Mouse (Mus musculus): ENCODE measurements around the gene Pelp1. TPM values are rescaled to one million over a fixed set of nuclear protein-coding genes. Genes with fewer than 3 reads are reported as not detected.
A peak's percentile ranks its signal among the peaks of the same experiment; 100 is the strongest.

Pelp1 gene
- polyA plus RNA-seq, 1 experiment: 74.1 TPM

DNA sequence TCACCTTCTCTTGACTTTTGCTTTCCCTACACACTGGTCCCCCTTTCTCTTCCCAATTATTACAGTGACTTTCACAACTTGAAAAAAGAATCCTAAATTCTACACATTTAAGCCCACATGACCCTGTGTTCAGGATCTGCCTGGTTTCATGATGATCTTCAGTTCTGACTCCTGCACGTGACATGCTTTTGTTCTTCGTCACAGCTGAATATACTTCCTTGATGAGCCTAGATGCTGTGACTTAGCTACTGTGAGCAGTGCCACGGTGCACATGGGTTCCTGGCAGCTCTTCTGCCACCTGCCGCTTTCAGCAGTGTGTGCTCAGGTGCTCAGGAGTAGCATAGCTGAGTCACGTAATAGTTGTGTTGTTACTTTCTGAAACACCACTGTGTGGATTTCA, 2.8 kb upstream of the Pelp1 start:
- H3K27me3 ChIP-seq (ENCODE audit: control insufficient read depth, insufficient read depth, low read length, poor library complexity, severe bottlenecking): no peaks in the 10 kb centered on the region
- H3K4me1 ChIP-seq (ENCODE audit: control insufficient read depth, insufficient read depth, low read length): peaks cover 2% of the 10 kb centered on the region
- H3K9me3 ChIP-seq (replicated peaks; ENCODE audit: control insufficient read depth, insufficient read depth, low read length, poor library complexity, severe bottlenecking): no peaks in the 10 kb centered on the region
- TF ChIP-seq EP300 (IDR thresholded peaks at IDR 0.05; ENCODE audit: insufficient read depth, low read depth, low read length): no peak
- TF ChIP-seq CTCF (IDR thresholded peaks at IDR 0.05; ENCODE audit: low read depth, low read length): no peak
- TF ChIP-seq POLR2A (IDR thresholded peaks at IDR 0.05; ENCODE audit: insufficient read depth, low read length): no peak
- H3K27ac ChIP-seq (ENCODE audit: insufficient read depth, low read length): no peak overlapping the region
- H3K9ac ChIP-seq (ENCODE audit: low read depth, poor library complexity, severe bottlenecking): no peak overlapping the region
- H3K4me3 ChIP-seq (ENCODE audit: low read depth, low read length): no peak overlapping the region
- peaks cover 3% of the 10 kb centered on the region; the same call in 1 of the 2 replicates for H3K36me3 ChIP-seq (ENCODE audit: control insufficient read depth, insufficient read depth, low read length, poor library complexity, severe bottlenecking)

DNA sequence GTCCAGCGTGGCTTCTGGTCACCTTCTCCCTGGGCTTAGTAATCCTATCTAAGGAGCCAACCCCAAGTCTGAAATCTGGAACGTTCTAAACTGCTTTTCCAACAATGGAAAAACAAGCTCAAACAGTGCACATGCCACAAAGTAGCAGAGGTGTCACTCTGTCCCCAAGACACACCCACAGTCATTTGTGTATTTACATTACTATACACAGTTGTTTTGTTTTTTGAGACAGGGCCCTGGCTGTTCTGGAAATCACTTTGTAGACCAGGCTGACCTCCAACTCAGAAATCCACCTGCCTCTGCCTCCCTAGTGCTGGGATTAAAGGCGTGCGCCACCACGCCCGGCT, 439 bp upstream of the Pelp1 start:
- Histone ChIP-seq H3K27ac (ENCODE audit: insufficient read depth, low read length) (peak overlapping the region; percentile 88), H3K4me3 (ENCODE audit: low read depth, low read length) (no peak overlapping the region), H3K27me3 (ENCODE audit: control insufficient read depth, insufficient read depth, low read length, poor library complexity, severe bottlenecking) (no peaks in the 10 kb centered on the region), H3K36me3 (ENCODE audit: control insufficient read depth, insufficient read depth, low read length, poor library complexity, severe bottlenecking) (peaks cover 20% of the 10 kb centered on the region), H3K9ac (ENCODE audit: low read depth, poor library complexity, severe bottlenecking) (peak overlapping the region; percentile 6; the same call in 1 of the 2 replicates), H3K4me1 (ENCODE audit: control insufficient read depth, insufficient read depth, low read length) (peaks cover 2% of the 10 kb centered on the region), H3K9me3 (replicated peaks; ENCODE audit: control insufficient read depth, insufficient read depth, low read length, poor library complexity, severe bottlenecking) (no peaks in the 10 kb centered on the region)
- TF ChIP-seq CTCF (IDR thresholded peaks at IDR 0.05; ENCODE audit: low read depth, low read length): no peak
- no peak for TF ChIP-seq EP300 (IDR thresholded peaks at IDR 0.05; ENCODE audit: insufficient read depth, low read depth, low read length)
- no peak for TF ChIP-seq POLR2A (IDR thresholded peaks at IDR 0.05; ENCODE audit: insufficient read depth, low read length)

DNA sequence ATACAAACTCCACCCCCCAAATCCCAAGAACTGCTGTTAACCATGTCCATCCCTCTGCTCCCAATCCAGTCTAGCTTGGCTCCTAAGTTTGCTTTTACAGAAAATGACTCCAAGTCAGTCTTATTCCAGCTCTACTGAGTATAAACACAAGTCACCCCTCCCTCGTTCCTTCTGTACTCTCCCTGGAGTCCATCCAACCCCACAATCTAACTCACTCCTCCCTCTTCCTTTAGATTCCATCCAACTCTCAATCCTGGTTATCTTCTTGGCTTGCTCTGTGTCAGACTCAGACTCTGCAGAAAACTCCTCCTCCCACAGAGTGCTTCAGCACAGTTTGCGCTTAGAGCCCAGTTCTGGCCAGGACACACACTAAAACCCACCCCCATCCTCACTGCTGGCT, 6.2 kb downstream of the Pelp1 start:
- no peak overlapping the region for H3K27ac ChIP-seq (ENCODE audit: insufficient read depth, low read length)
- no peaks in the 10 kb centered on the region for H3K27me3 ChIP-seq (ENCODE audit: control insufficient read depth, insufficient read depth, low read length, poor library complexity, severe bottlenecking)
- no peak overlapping the region for H3K9ac ChIP-seq (ENCODE audit: low read depth, poor library complexity, severe bottlenecking)
- no peak overlapping the region for H3K4me3 ChIP-seq (ENCODE audit: low read depth, low read length)
- H3K9me3 ChIP-seq (replicated peaks; ENCODE audit: control insufficient read depth, insufficient read depth, low read length, poor library complexity, severe bottlenecking): no peaks in the 10 kb centered on the region
- H3K36me3 ChIP-seq (ENCODE audit: control insufficient read depth, insufficient read depth, low read length, poor library complexity, severe bottlenecking): peaks cover 81% of the 10 kb centered on the region
- peaks cover 2% of the 10 kb centered on the region for H3K4me1 ChIP-seq (ENCODE audit: control insufficient read depth, insufficient read depth, low read length)
- TF ChIP-seq POLR2A (IDR thresholded peaks at IDR 0.05; ENCODE audit: insufficient read depth, low read length): no peak
- no peak for TF ChIP-seq EP300 (IDR thresholded peaks at IDR 0.05; ENCODE audit: insufficient read depth, low read depth, low read length)
- no peak for TF ChIP-seq CTCF (IDR thresholded peaks at IDR 0.05; ENCODE audit: low read depth, low read length)

DNA sequence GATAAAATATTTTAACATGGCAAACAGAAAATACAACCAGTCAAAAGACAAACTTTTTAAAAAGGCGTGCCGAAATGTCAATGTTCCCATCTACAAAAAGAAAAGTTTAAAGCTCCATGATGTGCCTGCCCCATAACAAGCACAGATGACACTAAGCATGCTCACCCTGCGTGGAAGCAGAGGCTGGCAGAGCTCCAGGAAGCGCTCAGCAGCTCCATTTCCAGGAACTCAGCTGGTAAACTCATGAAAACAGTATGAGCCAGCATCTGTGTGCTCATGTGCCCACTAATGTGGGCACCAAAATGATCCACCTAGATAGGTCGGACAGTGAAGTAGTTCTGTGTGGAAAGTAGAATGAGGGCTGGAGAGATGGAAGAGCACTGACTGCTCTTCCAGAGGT, 20.4 kb downstream of the Pelp1 start:
- no peak for TF ChIP-seq POLR2A (IDR thresholded peaks at IDR 0.05; ENCODE audit: insufficient read depth, low read length)
- no peak for TF ChIP-seq CTCF (IDR thresholded peaks at IDR 0.05; ENCODE audit: low read depth, low read length)
- Histone ChIP-seq H3K4me1 (ENCODE audit: control insufficient read depth, insufficient read depth, low read length) (no peaks in the 10 kb centered on the region), H3K9ac (ENCODE audit: low read depth, poor library complexity, severe bottlenecking) (no peak overlapping the region), H3K36me3 (ENCODE audit: control insufficient read depth, insufficient read depth, low read length, poor library complexity, severe bottlenecking) (peaks cover 26% of the 10 kb centered on the region), H3K27ac (ENCODE audit: insufficient read depth, low read length) (no peak overlapping the region), H3K4me3 (ENCODE audit: low read depth, low read length) (no peak overlapping the region), H3K27me3 (ENCODE audit: control insufficient read depth, insufficient read depth, low read length, poor library complexity, severe bottlenecking) (no peaks in the 10 kb centered on the region), H3K9me3 (replicated peaks; ENCODE audit: control insufficient read depth, insufficient read depth, low read length, poor library complexity, severe bottlenecking) (no peaks in the 10 kb centered on the region)

DNA sequence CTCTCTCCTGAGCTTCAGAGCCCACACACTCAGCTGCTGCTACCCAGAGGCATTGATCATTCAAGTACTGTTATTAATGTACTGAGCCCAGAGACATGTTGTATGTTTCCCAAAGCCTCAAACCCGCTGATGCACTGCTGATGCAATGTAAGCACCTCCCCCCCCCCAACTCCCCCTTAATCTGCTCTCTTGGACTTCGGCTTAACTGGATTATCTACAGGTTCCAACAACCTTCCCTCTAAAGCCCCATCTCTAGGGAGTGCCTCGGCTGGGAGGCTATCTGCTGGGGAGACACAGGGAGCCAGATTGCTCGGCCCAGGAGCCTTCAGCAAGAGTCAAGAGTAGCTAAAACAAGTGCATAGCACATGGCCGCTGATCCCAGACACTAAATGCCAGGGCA, 22.4 kb downstream of the Pelp1 start:
- H3K36me3 ChIP-seq (ENCODE audit: control insufficient read depth, insufficient read depth, low read length, poor library complexity, severe bottlenecking): peaks cover 11% of the 10 kb centered on the region
- H3K4me3 ChIP-seq (ENCODE audit: low read depth, low read length): no peak overlapping the region
- H3K9ac ChIP-seq (ENCODE audit: low read depth, poor library complexity, severe bottlenecking): no peak overlapping the region
- no peak for TF ChIP-seq CTCF (IDR thresholded peaks at IDR 0.05; ENCODE audit: low read depth, low read length)
- no peak for TF ChIP-seq EP300 (IDR thresholded peaks at IDR 0.05; ENCODE audit: insufficient read depth, low read depth, low read length)
- no peak for TF ChIP-seq POLR2A (IDR thresholded peaks at IDR 0.05; ENCODE audit: insufficient read depth, low read length)
- H3K4me1 ChIP-seq (ENCODE audit: control insufficient read depth, insufficient read depth, low read length): no peaks in the 10 kb centered on the region
- H3K9me3 ChIP-seq (replicated peaks; ENCODE audit: control insufficient read depth, insufficient read depth, low read length, poor library complexity, severe bottlenecking): no peaks in the 10 kb centered on the region
- H3K27me3 ChIP-seq (ENCODE audit: control insufficient read depth, insufficient read depth, low read length, poor library complexity, severe bottlenecking): no peaks in the 10 kb centered on the region
- no peak overlapping the region for H3K27ac ChIP-seq (ENCODE audit: insufficient read depth, low read length)

DNA sequence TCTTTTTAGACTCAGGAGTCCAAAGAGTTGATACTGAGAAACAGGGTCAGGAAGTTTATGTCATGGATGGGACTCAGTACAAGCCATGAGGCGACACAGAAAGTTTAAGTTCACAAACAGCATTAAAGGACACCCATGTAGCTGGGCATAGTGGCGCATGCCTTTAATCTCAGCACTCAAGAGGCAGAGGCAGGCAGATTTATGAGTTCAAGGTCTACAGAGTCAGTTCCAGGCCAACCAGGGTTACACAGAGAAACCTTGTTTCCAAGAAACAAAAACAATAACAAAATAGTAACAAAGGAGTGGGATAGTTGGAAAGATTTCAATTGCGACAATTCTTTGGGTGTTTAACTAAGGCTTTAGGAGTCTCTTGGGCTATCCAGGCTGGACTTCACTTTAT, 25.7 kb downstream of the Pelp1 start:
- TF ChIP-seq EP300 (IDR thresholded peaks at IDR 0.05; ENCODE audit: insufficient read depth, low read depth, low read length) (no peak), POLR2A (IDR thresholded peaks at IDR 0.05; ENCODE audit: insufficient read depth, low read length) (no peak), CTCF (IDR thresholded peaks at IDR 0.05; ENCODE audit: low read depth, low read length) (no peak)
- Histone ChIP-seq H3K27ac (ENCODE audit: insufficient read depth, low read length) (no peak overlapping the region), H3K4me1 (ENCODE audit: control insufficient read depth, insufficient read depth, low read length) (no peaks in the 10 kb centered on the region), H3K36me3 (ENCODE audit: control insufficient read depth, insufficient read depth, low read length, poor library complexity, severe bottlenecking) (peaks cover 4% of the 10 kb centered on the region), H3K9me3 (replicated peaks; ENCODE audit: control insufficient read depth, insufficient read depth, low read length, poor library complexity, severe bottlenecking) (no peaks in the 10 kb centered on the region), H3K9ac (ENCODE audit: low read depth, poor library complexity, severe bottlenecking) (no peak overlapping the region), H3K4me3 (ENCODE audit: low read depth, low read length) (no peak overlapping the region), H3K27me3 (ENCODE audit: control insufficient read depth, insufficient read depth, low read length, poor library complexity, severe bottlenecking) (no peaks in the 10 kb centered on the region)

All from ES-Bruce4 (cell line).